Mouse (Mus musculus) embryonic facial prominence, embryonic 10.5 days (tissue): ENCODE data around the gene Rap1gap2. TPM values are rescaled to one million over a fixed set of nuclear protein-coding genes. Genes with fewer than 3 reads are reported as not detected.

ENCODE experiments used
- DNase-seq: peaks from one replicate; pipeline ENCODE4 v3.0.0-alpha.2; 2017; ENCODE audit warnings: low spot score
- H3K27ac ChIP-seq: fragments of 300-500 bp; sonication (generic); replicated peaks from 2 replicates; pipeline ENCODE4 v1.5.1; 2016; ENCODE audit warnings: mild to moderate bottlenecking
- H3K27me3 ChIP-seq: fragments of 300-500 bp; sonication (generic); replicated peaks from 2 replicates; pipeline ENCODE4 v1.6.1; 2016; ENCODE audit warnings: low read depth, mild to moderate bottlenecking; ENCODE audit not compliant: poor library complexity, severe bottlenecking
- H3K36me3 ChIP-seq: fragments of 300-500 bp; sonication (generic); replicated peaks from 2 replicates; pipeline ENCODE4 v1.6.1; 2016; ENCODE audit warnings: mild to moderate bottlenecking, moderate library complexity
- H3K4me1 ChIP-seq: fragments of 300-500 bp; sonication (generic); 2 replicates; pipeline ENCODE4 v1.6.1; 2016
- H3K4me3 ChIP-seq: fragments of 300-500 bp; sonication (generic); 2 replicates; pipeline ENCODE4 v1.5.1; 2016; ENCODE audit warnings: mild to moderate bottlenecking, moderate library complexity
- H3K9me3 ChIP-seq: fragments of 300-500 bp; sonication (generic); 2 replicates; pipeline ENCODE4 v1.6.1; 2016; ENCODE audit warnings: mild to moderate bottlenecking
- WGBS: fragments of 180-500 bp; shearing (Covaris S2); methylation state at CpG from one replicate; pipeline ENCODE4 v1.1.7; 2016; 5-methylcytosine and 5-hydroxymethylcytosine counted together
- polyA plus RNA-seq: library from polyadenylated mRNA; unstranded; fragments of >200 nt; fragmentation: Nextera tagmentation; extraction: Ambion mirVana; gene quantifications from 2 replicates; pipeline ENCODE4 v1.2.1, GENCODE M21; 2016

The Rap1gap2 gene
- polyA plus RNA-seq, 1 experiment from 2014 or later: 1.9 TPM

- 77% methylated on average over 3 of the region's 3 CpGs for WGBS
- H3K9me3 ChIP-seq: no peaks in the 10 kb centered on the region
- no peak overlapping the region for H3K4me3 ChIP-seq
- no peaks in the 10 kb centered on the region for H3K27me3 ChIP-seq
- DNase-seq: no peak
- H3K36me3 ChIP-seq: no peaks in the 10 kb centered on the region
- H3K4me1 ChIP-seq: peaks cover 26% of the 10 kb centered on the region
- H3K27ac ChIP-seq: 0 out of 2 replicates have a peak overlapping the region, but pooled peaks have one; percentile 8
Observed at GRCm38 (mm10) chr11:74501061-74501460, 109.7 kb downstream of the Rap1gap2 start.

GRCm38 (mm10) chr11:74499521-74500099 is 111.1 kb downstream of the Rap1gap2 start:
- Histone ChIP-seq H3K27me3 (no peaks in the 10 kb centered on the region), H3K9me3 (no peaks in the 10 kb centered on the region), H3K4me1 (peaks cover 26% of the 10 kb centered on the region), H3K27ac (peak overlapping the region; percentile 21; the same call in 1 of the 2 replicates), H3K4me3 (no peak overlapping the region), H3K36me3 (no peaks in the 10 kb centered on the region)
- WGBS: 50% methylated on average over 8 of the region's 8 CpGs
- DNase-seq: peak; percentile 47

GRCm38 (mm10) chr11:74499058-74499457 is 111.7 kb downstream of the Rap1gap2 start:
- H3K27me3 ChIP-seq: no peaks in the 10 kb centered on the region
- H3K36me3 ChIP-seq: no peaks in the 10 kb centered on the region
- no peaks in the 10 kb centered on the region for H3K9me3 ChIP-seq
- DNase-seq: no peak
- no peak overlapping the region for H3K4me3 ChIP-seq
- WGBS: 52% methylated on average over 3 of the region's 3 CpGs
- peaks cover 26% of the 10 kb centered on the region for H3K4me1 ChIP-seq
- H3K27ac ChIP-seq: peak overlapping the region; percentile 21; the same call in 1 of the 2 replicates

- H3K9me3 ChIP-seq: no peaks in the 10 kb centered on the region
- 97% methylated on average over 3 of the region's 3 CpGs for WGBS
- H3K4me3 ChIP-seq: no peak overlapping the region
- no peaks in the 10 kb centered on the region for H3K27me3 ChIP-seq
- DNase-seq: no peak
- H3K36me3 ChIP-seq: no peaks in the 10 kb centered on the region
- H3K4me1 ChIP-seq: peaks cover 24% of the 10 kb centered on the region
- H3K27ac ChIP-seq: no peak overlapping the region
Observed at GRCm38 (mm10) chr11:74496581-74496980, 114.1 kb downstream of the Rap1gap2 start.

GRCm38 (mm10) chr11:74493936-74494335 is 116.8 kb downstream of the Rap1gap2 start:
- Histone ChIP-seq H3K36me3 (no peaks in the 10 kb centered on the region), H3K27ac (no peak overlapping the region), H3K4me3 (no peak overlapping the region), H3K9me3 (no peaks in the 10 kb centered on the region), H3K4me1 (peaks cover 3% of the 10 kb centered on the region), H3K27me3 (no peaks in the 10 kb centered on the region)
- 77% methylated on average over 8 of the region's 8 CpGs for WGBS
- DNase-seq: no peak

- Histone ChIP-seq H3K4me3 (no peak overlapping the region), H3K27ac (no peak overlapping the region), H3K36me3 (no peaks in the 10 kb centered on the region), H3K4me1 (no peaks in the 10 kb centered on the region), H3K27me3 (no peaks in the 10 kb centered on the region), H3K9me3 (no peaks in the 10 kb centered on the region)
- no peak for DNase-seq
- 76% methylated on average over 11 of the region's 11 CpGs for WGBS
Observed at GRCm38 (mm10) chr11:74493172-74493862, 117.4 kb downstream of the Rap1gap2 start.

- H3K27me3 ChIP-seq: no peaks in the 10 kb centered on the region
- H3K36me3 ChIP-seq: no peaks in the 10 kb centered on the region
- no peak for DNase-seq
- H3K9me3 ChIP-seq: no peaks in the 10 kb centered on the region
- H3K27ac ChIP-seq: no peak overlapping the region
- no peaks in the 10 kb centered on the region for H3K4me1 ChIP-seq
- WGBS: 88% methylated on average over 4 of the region's 4 CpGs
- no peak overlapping the region for H3K4me3 ChIP-seq
Observed at GRCm38 (mm10) chr11:74491130-74491529, 119.6 kb downstream of the Rap1gap2 start.

GRCm38 (mm10) chr11:74489239-74489638 is 121.5 kb downstream of the Rap1gap2 start:
- DNase-seq: no peak

GRCm38 (mm10) chr11:74487952-74488351 is 122.8 kb downstream of the Rap1gap2 start:
- WGBS: 71% methylated on average over 3 of the region's 3 CpGs
- no peaks in the 10 kb centered on the region for H3K27me3 ChIP-seq
- DNase-seq: no peak

More at GRCm38 (mm10) chr11:74489239-74489638, 121.5 kb downstream of the Rap1gap2 start:
- Histone ChIP-seq H3K36me3 (no peaks in the 10 kb centered on the region), H3K27me3 (no peaks in the 10 kb centered on the region), H3K4me1 (no peaks in the 10 kb centered on the region), H3K27ac (no peak overlapping the region), H3K9me3 (no peaks in the 10 kb centered on the region), H3K4me3 (no peak overlapping the region)
- 77% methylated on average over 5 of the region's 5 CpGs for WGBS

GRCm38 (mm10) chr11:74485435-74486217 is 125.1 kb downstream of the Rap1gap2 start:
- H3K27me3 ChIP-seq: no peaks in the 10 kb centered on the region
- 87% methylated on average over 7 of the region's 7 CpGs for WGBS
- no peaks in the 10 kb centered on the region for H3K4me1 ChIP-seq
- H3K4me3 ChIP-seq: no peak overlapping the region
- H3K36me3 ChIP-seq: no peaks in the 10 kb centered on the region
- DNase-seq: no peak
- no peaks in the 10 kb centered on the region for H3K9me3 ChIP-seq
- no peak overlapping the region for H3K27ac ChIP-seq

More at GRCm38 (mm10) chr11:74487952-74488351, 122.8 kb downstream of the Rap1gap2 start:
- Histone ChIP-seq H3K9me3 (no peaks in the 10 kb centered on the region), H3K27ac (no peak overlapping the region), H3K4me1 (no peaks in the 10 kb centered on the region), H3K4me3 (no peak overlapping the region), H3K36me3 (no peaks in the 10 kb centered on the region)

- no peak for DNase-seq
- Histone ChIP-seq H3K4me1 (0 out of 2 replicates have a peak, but pooled peaks cover 4% of the 10 kb centered on the region), H3K9me3 (no peaks in the 10 kb centered on the region), H3K4me3 (no peak overlapping the region), H3K36me3 (no peaks in the 10 kb centered on the region), H3K27ac (no peak overlapping the region), H3K27me3 (no peaks in the 10 kb centered on the region)
- 74% methylated on average over 5 of the region's 5 CpGs for WGBS
Observed at GRCm38 (mm10) chr11:74483871-74484270, 126.8 kb downstream of the Rap1gap2 start.

GRCm38 (mm10) chr11:74483153-74483817 is 127.4 kb downstream of the Rap1gap2 start:
- no peak overlapping the region for H3K27ac ChIP-seq
- H3K9me3 ChIP-seq: no peaks in the 10 kb centered on the region
- WGBS: 89% methylated on average over 6 of the region's 6 CpGs
- H3K27me3 ChIP-seq: no peaks in the 10 kb centered on the region
- DNase-seq: no peak
- no peak overlapping the region for H3K4me3 ChIP-seq
- H3K36me3 ChIP-seq: no peaks in the 10 kb centered on the region
- 0 out of 2 replicates have a peak, but pooled peaks cover 4% of the 10 kb centered on the region for H3K4me1 ChIP-seq
